Mouse (Mus musculus) MEL (cell line): ENCODE measurements around the gene Nusap1.

Source experiments
- CTCF ChIP-seq, 3 experiments: IDR thresholded peaks in 2 of 3; conservative IDR thresholded peaks in 1 of 3; 2 replicates each; pipeline ENCODE4 v1.5.1; 2011 to 2012; ENCODE audit warnings: low read length in 3 of 3, low read depth in 2 of 3, mild to moderate bottlenecking in 2 of 3, improper control_type of control experiment in 1 of 3, inconsistent platforms in 1 of 3, mixed read lengths in 1 of 3, moderate library complexity in 1 of 3; ENCODE audit not compliant: control insufficient read depth in 1 of 3, insufficient read depth in 1 of 3, poor library complexity in 1 of 3, severe bottlenecking in 1 of 3
- GATA1 ChIP-seq: IDR thresholded peaks from 2 replicates; pipeline ENCODE4 v1.6.1; 2011; ENCODE audit warnings: low read depth, low read length, improper control_type of control experiment

GRCm38 (mm10) chr2:119596781-119597330 is 21.2 kb upstream of the Nusap1 start:
- TF ChIP-seq GATA1 = no peak
- no peak for TF ChIP-seq CTCF (IDR thresholded peaks at IDR 0.05 in 2 of 3, conservative IDR thresholded peaks at IDR 0.05 in 1 of 3; ENCODE audit: control insufficient read depth in 1 of 3, insufficient read depth in 1 of 3, low read depth in 2 of 3, low read length in 3 of 3, poor library complexity in 1 of 3, severe bottlenecking in 1 of 3)
